21 mouse cellular contexts compared by ENCODE assay signal in genomic region chr14:12073408-12074107, GRCm38 (mm10).
DNase-seq lines count a peak whose midpoint lies in the region; ATAC-seq and TF ChIP-seq lines count a peak whose summit lies in the region.
"Had no signal": no experiment of that assay in that cellular context is flagged by ENCODE, and none has a peak within 500 bp of the region (broad histone marks: within the 10 kb centered on the region; RNA-seq: fewer than 3 reads in every experiment).

No protein-coding gene starts in this region.

- H3K27me3 ChIP-seq in liver, adult 2 months (ENCODE audit: control insufficient read depth, insufficient read depth, low read length), result no peaks in the 10 kb centered on the region
- H3K27me3 ChIP-seq in liver, embryonic 12.5 days (replicated peaks), result no peaks in the 10 kb centered on the region
- no peaks in the 10 kb centered on the region for H3K27me3 ChIP-seq in intestine, embryonic 16.5 days (replicated peaks; ENCODE audit: control insufficient read depth, insufficient read depth, low read length)
- H3K27me3 ChIP-seq: embryonic facial prominence, embryonic 15.5 days; heart, embryonic 13.5 days had no signal

- no peak overlapping the region for H3K4me2 ChIP-seq in liver, embryonic 12.5 days
- H3K4me2 ChIP-seq in intestine, embryonic 16.5 days (ENCODE audit: low read depth, low read length), result no peak overlapping the region
- H3K4me2 ChIP-seq: embryonic facial prominence, embryonic 15.5 days; heart, embryonic 13.5 days had no signal

- no peak for TF ChIP-seq POLR2A in liver, adult 2 months (IDR thresholded peaks at IDR 0.05; ENCODE audit: extremely low read depth, insufficient read depth, low read length)

- no peak for ATAC-seq in liver, embryonic 12.5 days
- ATAC-seq in intestine, embryonic 16.5 days, result peak; percentile 82
- ATAC-seq: forebrain, embryonic 14.5 days had no signal

- H3K27ac ChIP-seq in liver, adult 2 months (replicated peaks; ENCODE audit: insufficient read depth, low read depth, low read length), result peak overlapping the region; percentile 37; the same call in 1 of the 2 replicates
- H3K27ac ChIP-seq in liver, embryonic 12.5 days, result no peak overlapping the region
- peak overlapping the region; percentile 43 for H3K27ac ChIP-seq in intestine, embryonic 16.5 days (ENCODE audit: low read length)
- H3K27ac ChIP-seq: embryonic facial prominence, embryonic 15.5 days; forebrain, embryonic 10.5 days; gastrocnemius, adult 2 months; heart, embryonic 13.5 days had no signal

- TF ChIP-seq CTCF in liver, adult 2 months (IDR thresholded peaks at IDR 0.05; ENCODE audit: low read depth, low read length), result no peak

- 46% methylated on average over 2 of the region's 2 CpGs for WGBS in liver, adult 2 months
- WGBS in liver, embryonic 12.5 days (ENCODE audit: insufficient replicate concordance), result 65% methylated on average over 2 of the region's 2 CpGs
- WGBS in intestine, embryonic 16.5 days, result 56% methylated on average over 2 of the region's 2 CpGs
- WGBS in large intestine, adult 2 months, result 22% methylated on average over 2 of the region's 2 CpGs

- H3K9me3 ChIP-seq in liver, embryonic 12.5 days (replicated peaks), result no peaks in the 10 kb centered on the region
- H3K9me3 ChIP-seq in intestine, embryonic 16.5 days (ENCODE audit: control insufficient read depth, low read length), result no peaks in the 10 kb centered on the region
- H3K9me3 ChIP-seq: embryonic facial prominence, embryonic 15.5 days; forebrain, embryonic 10.5 days; heart, embryonic 13.5 days had no signal

- no peaks in the 10 kb centered on the region for H3K79me2 ChIP-seq in liver, adult 2 months (ENCODE audit: control insufficient read depth, insufficient read depth, low read length)

- no peak overlapping the region for H3K9ac ChIP-seq in liver, adult 2 months (ENCODE audit: low read depth, low read length)
- no peak overlapping the region for H3K9ac ChIP-seq in liver, embryonic 12.5 days
- H3K9ac ChIP-seq in intestine, embryonic 16.5 days (ENCODE audit: low read depth, low read length), result no peak overlapping the region
- H3K9ac ChIP-seq: embryonic facial prominence, embryonic 15.5 days; heart, embryonic 13.5 days had no signal

- no peak overlapping the region for H3K4me3 ChIP-seq in liver, adult 2 months (ENCODE audit: insufficient read depth, low read depth, low read length)
- H3K4me3 ChIP-seq in liver, embryonic 12.5 days, result no peak overlapping the region
- no peak overlapping the region for H3K4me3 ChIP-seq in intestine, embryonic 16.5 days (ENCODE audit: low read length)
- H3K4me3 ChIP-seq: embryonic facial prominence, embryonic 15.5 days; erythroblast, embryonic 14.5 days; forebrain, embryonic 10.5 days; gastrocnemius, adult 2 months; heart, embryonic 13.5 days had no signal

- H3K4me1 ChIP-seq in liver, adult 2 months (ENCODE audit: control insufficient read depth, insufficient read depth, low read length), result peaks cover 20% of the 10 kb centered on the region
- H3K4me1 ChIP-seq in liver, embryonic 12.5 days, result no peaks in the 10 kb centered on the region
- H3K4me1 ChIP-seq in intestine, embryonic 16.5 days (ENCODE audit: control insufficient read depth, insufficient read depth, low read length), result peaks cover 3% of the 10 kb centered on the region; the same call in 1 of the 2 replicates

- no peaks in the 10 kb centered on the region for H3K36me3 ChIP-seq in liver, adult 2 months (ENCODE audit: control insufficient read depth, insufficient read depth, low read length)
- no peaks in the 10 kb centered on the region for H3K36me3 ChIP-seq in liver, embryonic 12.5 days
- H3K36me3 ChIP-seq in intestine, embryonic 16.5 days (ENCODE audit: control insufficient read depth, insufficient read depth, low read length), result no peaks in the 10 kb centered on the region
- H3K36me3 ChIP-seq: embryonic facial prominence, embryonic 15.5 days; forebrain, embryonic 10.5 days; heart, embryonic 13.5 days had no signal

- peak; percentile 86 for DNase-seq in kidney, adult 9 months
- no peak for DNase-seq in kidney, postnatal 4 days
- DNase-seq in liver, adult 2 months (ENCODE audit: extremely low read depth, low read depth, low spot score), result peak; percentile 85
- peak; percentile 16 for DNase-seq in large intestine, adult 2 months (ENCODE audit: low read depth, low spot score)
- no peak for DNase-seq in layer of hippocampus, adult 18-20 months (ENCODE audit: low spot score in 2 of 2)
- no peak for DNase-seq in yolk sac, embryonic 10.5 days (ENCODE audit: low spot score)
- DNase-seq: adrenal gland, postnatal 10 days; cerebellum, adult 11 months; cerebellum, adult 8-10 months; cerebellum, postnatal 14 days; embryo, embryonic 11 days; gastrocnemius, adult 2 months; gastrocnemius, postnatal 25 days; heart, postnatal 4 days had no signal

Comparison
In these comparisons a context has a peak if more than half of its experiments do, and no peak if none do; other contexts are left out.
1. DNase-seq: peak in kidney, adult 9 months (single experiment), liver, adult 2 months (single experiment) and large intestine, adult 2 months (single experiment); none in kidney, postnatal 4 days (0 of 2), layer of hippocampus, adult 18-20 months (0 of 2) and yolk sac, embryonic 10.5 days (single experiment).